Mouse (Mus musculus) olfactory bulb, adult 2 months (tissue): ENCODE results near the gene Zfp773.

ENCODE experiments used
- CTCF ChIP-seq: fragments of 200-500 bp; IDR thresholded peaks from 2 replicates; pipeline ENCODE4 v1.5.1; 2012; ENCODE audit warnings: low read depth, mild to moderate bottlenecking, low read length, moderate library complexity; ENCODE audit not compliant: insufficient read depth
- POLR2A ChIP-seq: fragments of 200-500 bp; IDR thresholded peaks from 2 replicates; pipeline ENCODE4 v1.6.1; 2012; ENCODE audit warnings: mild to moderate bottlenecking, low read depth, low read length, moderate library complexity; ENCODE audit not compliant: insufficient read depth

GRCm38 (mm10) chr7:7108501-7108900 is 28.1 kb downstream of the Zfp773 start:
- TF ChIP-seq CTCF (no peak), POLR2A (no peak)
